Mouse (Mus musculus): ENCODE data around the gene Fbxw11.

Fbxw11 gene

DNA sequence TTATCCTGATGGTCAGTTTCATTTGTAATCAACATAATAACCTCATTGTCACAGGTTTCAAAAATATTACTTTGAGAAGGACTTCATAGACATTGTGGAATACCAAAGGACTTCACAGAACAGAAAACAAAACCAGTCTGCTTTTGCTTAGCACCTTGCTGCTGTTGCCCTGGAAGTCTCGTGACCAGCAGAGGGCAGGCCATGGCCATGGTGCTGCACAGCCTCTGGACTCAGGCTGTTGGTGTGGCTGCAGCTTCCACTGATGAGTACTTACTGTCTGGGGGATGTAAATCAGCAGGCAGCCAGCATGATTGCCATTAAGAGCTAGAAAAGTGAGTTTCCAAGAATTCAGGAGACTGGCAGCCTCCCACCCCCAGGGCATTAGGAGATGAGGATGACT, 16.8 kb upstream of the Fbxw11 start:
- DNase-seq, result peak; percentile 69

DNA sequence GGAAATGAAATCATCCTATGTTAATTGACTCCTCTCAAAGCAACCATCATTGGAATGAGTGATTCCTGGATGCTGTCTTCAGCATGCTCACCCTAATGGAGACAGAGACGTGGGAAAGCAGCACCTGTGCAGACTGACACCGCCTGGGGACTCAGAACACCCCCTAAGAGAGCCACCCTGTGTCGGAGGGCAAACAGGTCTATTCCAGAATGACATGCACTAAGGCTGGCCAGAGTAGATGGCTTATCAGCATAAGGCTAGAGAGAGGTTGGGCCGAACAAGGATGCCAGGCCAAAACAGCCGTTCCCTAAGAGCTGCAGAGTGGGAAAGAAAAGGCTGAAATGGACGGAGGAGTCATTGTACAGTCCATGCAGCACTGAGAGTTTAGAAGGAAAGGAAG, 16.4 kb upstream of the Fbxw11 start:
- no peak for DNase-seq

DNA sequence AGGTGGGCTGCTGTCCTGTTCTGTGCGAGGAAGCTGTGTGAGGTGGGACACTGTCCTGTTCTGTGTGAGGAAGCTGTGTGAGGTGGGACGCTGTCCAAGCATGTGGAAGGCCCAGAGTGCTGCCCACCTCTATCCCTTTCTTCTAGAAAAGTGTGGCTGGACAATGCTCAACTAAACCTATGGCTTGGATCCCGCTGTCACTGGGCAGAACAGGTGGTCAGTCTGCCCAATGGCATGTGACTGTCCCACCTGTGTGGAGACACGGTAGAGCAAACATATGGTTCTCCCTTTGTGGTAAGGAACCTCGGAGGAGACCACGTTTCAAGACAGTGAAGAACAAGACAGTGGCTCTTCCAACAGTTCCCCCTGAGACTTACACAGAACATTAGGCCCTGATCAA, 14.6 kb upstream of the Fbxw11 start:
- no peak for DNase-seq

DNA sequence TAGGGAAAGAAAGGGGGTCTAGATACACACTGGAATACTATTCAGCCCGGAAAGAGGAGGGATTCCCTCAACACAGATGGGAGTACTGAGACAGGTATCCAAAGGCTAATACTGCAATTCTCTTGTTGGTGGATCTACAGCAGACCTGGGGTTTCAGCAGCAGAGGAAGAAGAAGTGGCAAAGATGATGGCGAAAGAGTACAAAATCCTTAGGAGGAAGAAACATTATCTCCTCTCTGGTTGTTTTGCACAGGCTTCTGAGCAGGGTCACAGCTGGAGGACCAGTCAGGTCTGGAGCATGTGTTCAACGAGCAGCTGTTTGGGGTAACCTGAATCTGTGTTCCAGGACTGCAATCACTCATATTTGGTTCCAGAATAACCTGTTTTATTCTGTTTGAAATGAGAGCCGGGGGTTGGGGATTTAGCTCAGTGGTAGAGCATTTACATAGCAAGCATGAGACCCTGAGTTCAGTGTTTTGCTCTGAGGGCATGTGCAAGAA, 12.8 kb upstream of the Fbxw11 start:
- DNase-seq, result no peak

DNA sequence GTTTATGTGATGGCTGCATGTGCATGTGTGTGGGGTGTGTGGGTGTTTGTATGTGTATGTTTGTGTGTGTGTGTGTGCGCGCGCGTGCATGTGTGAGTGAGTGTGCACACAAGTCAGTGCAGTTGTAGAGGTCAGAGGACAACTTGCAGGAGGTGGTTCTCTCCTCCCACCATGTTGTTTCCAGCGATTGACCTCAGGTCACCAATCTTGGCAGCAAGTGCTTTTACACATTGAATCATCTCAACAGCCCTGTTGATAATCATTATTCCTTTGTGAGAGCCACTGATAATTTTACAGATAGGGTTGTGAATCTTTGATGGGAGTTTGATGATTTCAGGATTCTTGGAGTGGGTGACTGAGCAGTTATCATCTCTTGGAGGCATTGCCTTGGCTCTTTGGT, 9.9 kb upstream of the Fbxw11 start:
- DNase-seq, result no peak

DNA sequence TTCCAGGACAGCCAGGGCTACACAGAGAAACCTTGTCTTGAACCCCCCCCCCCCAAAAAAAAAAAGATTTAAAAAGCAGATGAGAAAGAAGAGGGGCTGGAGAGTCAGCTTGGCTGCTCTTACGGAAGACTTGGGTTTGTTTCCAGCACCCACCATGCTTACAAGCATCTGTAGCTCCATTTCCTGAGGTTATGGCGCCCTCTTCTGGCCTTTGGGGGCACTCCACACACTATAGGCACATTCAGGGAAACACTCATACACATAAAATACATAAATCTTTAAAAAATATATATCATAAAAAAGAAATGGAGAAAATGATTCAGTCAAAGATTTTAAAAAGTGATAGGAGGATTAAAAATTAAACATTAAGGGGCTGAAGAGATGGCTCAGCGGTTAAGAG, 9.0 kb upstream of the Fbxw11 start:
- DNase-seq, result peak; percentile 27

DNA sequence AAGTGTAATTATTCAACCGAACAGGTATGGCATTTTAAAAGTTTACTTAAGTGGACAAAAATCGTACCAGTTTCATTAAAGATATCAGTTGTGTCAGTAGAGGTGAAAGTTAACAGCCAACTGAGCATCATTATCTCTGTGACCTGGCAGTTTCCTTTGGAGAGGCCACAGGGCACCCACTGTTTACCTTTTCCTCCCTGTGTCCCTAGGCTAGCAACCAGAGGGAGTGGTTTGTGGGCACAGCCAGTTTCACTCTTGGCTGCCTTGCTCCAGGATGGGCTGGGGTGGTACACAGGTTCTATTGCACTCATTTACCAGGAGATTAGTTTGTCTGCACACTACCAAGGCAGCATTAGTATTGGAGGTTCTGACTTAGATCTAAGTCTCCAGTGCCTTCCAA, 8.4 kb upstream of the Fbxw11 start:
- no peak for DNase-seq

DNA sequence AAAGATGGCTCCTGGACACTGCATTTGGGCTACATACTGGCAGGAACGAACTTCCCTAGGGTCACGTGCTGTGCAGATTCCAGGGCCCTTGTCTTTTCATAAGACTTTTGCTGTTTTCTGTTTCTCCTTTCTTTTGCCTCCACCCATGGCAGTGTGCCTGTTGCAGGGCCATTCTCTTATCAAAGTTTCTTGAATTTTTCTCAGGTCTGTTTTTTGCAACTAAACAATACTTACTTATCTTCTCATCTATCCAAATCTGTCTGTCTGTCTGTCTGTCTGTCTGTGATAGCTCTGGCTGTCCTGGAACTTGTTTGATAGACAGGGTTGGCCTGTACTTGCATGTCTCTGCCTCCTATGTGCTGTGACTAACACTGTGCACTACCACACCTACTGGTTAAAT, 7.7 kb upstream of the Fbxw11 start:
- DNase-seq, result no peak

DNA sequence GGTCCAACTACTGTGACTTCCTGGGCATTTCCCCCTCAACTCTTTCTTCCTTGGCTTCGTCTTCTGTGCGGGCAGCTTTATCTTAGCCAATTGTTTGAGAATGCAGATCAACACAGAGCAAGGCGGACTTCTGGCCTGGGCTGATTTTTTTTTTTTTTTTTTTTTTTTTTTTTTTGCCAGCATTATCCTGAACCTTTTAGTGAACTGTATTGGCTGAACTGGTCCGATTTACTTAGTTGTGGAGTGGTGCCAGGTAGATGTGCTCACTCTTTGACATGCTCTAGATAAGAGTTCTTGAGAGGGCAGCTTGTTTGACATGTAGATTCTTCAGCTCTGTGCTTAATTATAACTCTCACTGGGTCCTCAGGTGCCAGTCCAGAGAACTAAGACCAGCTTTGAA, 6.2 kb upstream of the Fbxw11 start:
- no peak for DNase-seq

DNA sequence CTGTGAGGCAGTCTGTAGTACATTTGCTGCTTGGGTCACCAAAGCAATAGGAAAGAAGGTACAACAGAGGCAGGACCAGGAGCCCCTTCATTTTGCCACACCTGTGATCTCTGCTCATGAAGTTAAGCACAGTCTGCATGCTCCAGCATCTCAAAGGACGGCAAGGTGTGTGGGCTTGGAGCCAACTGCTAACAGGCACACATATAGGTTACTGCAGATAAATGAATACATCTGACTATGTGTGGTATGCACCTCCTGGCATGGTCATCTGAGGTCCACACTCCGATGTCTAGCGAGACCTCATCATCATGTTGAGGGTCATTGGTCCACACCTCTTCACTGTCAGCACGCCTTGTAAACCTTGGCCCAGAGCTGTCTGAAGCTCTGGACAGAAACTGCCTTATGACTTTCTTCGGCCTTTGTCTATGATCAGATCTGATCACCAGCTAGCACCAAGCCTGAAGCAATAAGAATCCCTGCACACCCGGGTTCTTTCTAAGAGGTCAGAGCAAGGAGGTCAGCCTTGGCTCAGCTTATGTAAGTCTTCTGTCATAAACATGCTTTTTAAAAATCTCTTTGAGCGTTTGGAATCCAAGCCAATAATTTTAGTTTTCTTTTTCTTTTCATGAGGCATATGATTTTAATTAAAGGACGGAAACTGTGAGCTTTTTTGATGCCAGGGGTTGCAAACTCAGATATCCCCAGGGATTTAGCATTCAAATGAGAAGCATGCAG, 3.8 kb upstream of the Fbxw11 start:
- no peak for DNase-seq

DNA sequence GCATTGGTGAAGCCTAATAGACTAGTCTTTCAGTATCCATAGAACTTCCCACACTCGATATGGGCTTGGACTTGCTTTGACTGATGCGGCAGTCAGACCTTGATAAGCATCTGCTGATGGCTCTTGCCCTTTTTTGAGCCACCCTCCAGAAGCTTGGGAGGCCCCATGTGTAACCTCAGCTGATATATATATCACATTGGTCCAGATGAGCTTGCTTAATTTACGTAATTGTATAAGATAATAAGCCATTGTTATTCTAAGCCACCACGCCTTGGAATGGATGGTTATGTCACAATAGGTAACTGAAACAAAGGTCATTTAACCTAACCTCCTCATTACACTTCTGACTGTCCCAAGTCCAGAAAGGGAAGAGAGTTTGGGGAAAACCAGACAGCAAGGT, 1.9 kb upstream of the Fbxw11 start:
- DNase-seq, result peak; percentile 57

DNA sequence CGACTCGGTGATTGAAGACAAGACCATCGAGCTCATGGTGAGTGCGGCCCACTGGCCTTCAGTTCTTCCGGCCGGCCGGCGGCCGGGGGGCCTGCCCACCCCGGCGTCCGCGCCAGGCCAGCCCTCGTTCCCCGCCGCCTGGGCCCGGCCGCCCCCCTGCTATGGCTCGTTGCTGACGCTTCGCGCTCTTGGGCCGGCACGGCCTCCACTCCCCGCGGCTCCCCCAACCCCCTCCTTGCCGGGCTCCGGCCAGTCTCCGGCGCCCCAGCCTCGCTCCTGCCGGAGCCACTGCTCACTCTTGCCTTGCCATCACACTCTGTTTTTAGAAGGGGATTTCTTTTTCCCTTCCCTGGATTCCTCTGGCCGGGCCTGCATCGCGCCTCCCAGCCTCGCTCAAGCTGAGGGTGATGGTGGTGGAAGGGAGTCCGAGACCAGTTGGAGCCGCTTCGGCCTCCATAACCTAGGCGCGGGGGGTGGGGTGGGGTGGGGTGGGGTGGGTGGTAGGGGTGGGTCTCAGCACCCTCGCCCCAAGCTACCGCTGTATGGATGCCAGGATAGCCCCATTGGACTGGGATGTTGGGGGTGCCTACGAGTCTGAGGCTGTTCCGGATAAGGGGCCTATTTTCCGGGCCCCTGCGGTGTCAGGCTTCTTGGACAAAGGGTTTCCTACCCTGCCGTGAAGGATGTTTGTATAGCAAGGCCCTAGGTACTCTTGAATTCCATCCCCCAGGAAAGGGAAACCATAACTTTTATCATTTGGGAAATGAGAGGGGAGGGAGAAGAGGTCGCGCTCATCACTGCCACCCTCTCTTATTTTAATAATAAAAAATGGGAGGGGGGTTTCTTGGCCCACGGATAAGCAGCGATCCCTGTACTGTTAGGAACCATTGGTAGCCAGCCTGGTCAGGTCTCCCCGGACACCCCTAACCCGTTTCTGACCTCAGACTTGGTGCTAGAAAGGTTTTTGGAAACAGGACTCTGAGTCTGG, 669 bp downstream of the Fbxw11 start:
- peak; percentile 46 for DNase-seq

DNA sequence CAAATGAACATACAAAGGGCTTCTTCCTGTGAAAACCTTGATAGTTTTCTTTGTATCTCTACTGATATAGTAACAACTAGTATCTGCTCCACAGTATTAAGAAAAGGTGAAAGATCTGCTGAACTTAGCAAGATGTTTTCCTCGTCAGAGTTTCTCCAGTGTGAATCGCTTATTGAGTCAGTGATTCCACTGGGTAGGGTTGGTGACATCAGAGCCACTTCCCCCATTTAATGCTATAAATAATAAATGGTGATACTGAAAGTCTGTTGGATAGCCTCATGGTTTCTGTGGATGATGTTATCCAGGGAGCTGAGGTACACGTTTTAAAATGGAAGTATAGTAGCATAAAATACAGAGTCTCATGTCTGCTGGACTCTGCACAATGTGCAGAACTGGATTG, 1.5 kb downstream of the Fbxw11 start:
- no peak for DNase-seq

DNA sequence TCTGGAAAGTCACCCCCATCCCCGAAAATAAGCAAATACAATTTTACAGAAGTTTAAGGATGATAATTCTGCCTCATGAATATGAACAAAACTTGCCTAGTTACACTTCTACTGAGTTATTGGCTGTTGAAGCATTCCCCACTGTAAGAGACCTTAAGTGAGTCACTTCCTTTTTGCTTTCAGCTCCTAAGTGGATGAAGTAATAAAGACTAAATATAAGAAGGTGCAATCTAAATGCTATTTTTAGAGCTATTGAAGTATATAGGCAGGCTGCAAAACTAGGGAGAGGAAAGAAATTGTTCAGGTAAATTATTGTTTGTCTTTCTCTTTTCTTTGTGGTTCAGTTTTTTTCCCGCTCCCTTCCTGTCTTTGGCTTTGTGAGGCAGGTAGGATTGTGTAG, 4.7 kb downstream of the Fbxw11 start:
- DNase-seq, result no peak

DNA sequence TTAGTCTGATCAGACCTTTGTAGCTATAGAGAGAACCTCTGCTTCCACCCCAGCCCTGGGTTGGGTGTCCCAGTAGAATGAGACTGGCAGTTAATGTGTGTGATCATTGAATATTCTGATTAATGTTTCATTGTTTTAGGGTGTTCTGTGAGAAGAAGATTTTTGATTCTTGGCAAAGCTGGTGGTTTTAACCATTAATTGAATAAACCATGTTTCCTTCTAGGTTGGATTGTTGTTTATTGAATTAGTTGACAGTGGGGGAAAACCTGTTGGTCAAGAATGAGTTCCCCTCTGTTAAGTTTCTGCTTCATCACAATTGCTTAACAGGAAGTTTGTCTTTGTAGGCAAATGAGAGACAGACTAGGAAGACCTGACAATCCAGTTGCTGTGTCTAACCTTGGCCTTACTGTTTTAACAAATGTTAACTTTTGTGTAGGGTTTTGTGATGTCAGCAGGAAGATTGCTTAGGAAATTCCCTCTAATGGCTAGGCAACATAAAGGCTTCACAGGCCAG, 7.8 kb downstream of the Fbxw11 start:
- DNase-seq, result no peak

DNA sequence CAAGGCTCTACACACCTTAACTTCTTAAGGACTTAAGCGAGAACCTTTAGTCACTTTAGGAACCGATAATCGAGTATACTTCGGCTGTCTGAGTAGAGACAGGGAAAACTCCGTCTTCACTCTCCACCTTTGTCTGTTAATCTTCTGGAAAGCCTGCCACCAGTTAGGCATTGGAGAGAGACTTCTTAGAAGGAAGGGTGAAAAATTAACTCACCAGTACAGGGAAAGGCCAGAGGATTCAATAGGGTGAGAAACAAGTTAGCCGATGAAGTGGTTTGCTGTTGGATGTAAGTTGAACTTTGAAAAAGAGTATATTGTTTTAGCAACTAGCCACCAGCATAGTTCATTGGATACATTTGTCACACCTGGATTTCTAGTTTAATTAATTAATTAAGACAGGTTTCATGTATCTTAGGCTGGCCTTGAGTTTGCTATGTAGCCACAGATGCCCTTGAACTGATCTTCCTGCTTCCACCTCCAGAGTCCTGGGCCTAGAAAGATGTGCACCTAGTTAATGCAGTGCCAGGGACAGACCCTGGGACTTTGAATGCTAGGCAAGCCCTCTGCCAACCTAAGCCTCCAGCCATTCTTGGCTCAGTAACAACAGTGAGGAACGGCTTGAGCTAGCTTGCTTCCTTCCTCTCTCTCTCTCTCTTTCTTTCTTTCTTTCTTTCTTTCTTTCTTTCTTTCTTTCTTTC, 8.5 kb downstream of the Fbxw11 start:
- DNase-seq, result no peak

DNA sequence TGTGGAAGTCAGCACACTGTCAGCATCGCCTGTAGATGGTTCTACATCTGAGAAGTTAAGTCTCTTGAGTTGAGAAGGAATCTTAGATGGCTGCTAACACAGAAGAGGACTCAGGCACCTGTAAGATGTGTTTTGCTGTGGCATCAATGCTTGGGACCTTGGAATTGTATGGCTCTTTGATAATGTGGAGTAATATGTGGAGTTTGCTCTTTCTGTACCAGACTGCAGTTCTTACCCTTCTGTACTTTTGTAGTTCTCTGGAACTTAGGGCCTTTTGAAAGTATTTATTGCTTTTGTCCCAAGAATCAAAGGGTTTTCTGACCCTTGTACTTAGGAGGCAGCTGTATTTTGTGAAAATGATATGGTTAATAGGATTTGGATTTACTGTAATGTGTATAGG, 9.2 kb downstream of the Fbxw11 start:
- no peak for DNase-seq

DNA sequence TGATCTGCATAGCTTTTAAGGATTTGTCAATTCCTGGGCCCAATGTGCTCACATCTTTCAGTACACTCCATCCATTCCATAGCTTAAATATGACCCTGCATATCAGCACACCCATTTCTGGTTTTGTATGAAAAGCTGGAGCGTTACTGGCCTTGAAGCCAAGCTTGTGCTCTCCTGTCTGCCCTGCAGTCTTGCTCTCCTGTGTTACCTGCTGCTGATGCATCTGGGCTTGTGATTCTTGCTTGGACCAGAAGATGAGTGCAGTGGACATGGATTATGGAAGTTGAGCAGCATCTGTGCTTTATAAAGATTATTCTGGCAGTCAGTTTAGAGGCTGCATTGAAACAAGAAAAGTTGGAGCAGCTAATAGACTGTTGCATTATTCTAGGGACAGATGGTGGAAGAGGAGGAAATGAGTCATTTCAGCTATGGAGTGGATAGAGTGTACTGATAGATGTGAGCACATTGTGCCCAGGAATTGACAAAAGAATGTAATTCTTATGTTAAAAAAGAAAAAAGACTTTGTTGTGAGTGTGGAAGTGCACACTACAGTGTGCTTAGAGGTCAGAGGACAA, 19.6 kb downstream of the Fbxw11 start:
- no peak for DNase-seq

DNA sequence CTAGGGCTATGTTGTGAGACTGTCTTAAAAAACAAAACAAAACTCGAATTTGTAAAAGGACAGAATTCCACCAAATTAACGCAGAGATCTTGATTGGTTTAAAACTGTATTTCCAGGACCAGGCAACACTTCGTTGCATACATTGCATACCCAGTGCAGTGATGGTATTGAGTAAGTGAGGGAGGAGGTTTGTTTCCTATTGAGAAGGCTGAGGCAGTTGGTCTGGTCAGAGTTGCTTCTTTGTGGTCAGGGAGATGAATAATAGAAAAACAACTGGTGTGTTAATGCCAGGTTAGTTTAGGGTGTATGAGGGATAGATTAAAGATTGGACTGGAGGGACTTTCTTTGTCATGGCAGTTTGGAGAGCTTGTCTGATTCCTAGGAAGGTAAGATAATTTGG, 23.1 kb downstream of the Fbxw11 start:
- no peak for DNase-seq

DNA sequence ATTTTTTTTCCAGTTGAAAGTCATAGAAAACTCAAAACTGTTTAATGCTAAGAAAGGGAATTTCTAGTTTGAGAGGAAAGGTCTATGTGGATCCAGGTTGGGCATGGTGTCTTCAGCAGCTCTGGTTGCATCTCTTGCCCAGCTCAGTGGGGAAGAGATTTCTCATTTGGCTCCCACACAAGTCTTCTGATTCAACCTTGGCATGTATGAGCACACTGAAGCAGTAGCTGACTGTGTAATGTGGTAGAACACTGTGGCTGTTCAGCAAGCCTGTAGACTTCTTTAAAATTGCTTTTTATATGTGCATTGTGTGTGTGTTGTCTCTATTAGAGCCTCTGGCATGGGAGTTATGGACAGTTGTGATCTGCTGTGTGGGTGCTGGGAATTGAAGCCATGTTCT, 24.5 kb downstream of the Fbxw11 start:
- DNase-seq, result no peak

DNA sequence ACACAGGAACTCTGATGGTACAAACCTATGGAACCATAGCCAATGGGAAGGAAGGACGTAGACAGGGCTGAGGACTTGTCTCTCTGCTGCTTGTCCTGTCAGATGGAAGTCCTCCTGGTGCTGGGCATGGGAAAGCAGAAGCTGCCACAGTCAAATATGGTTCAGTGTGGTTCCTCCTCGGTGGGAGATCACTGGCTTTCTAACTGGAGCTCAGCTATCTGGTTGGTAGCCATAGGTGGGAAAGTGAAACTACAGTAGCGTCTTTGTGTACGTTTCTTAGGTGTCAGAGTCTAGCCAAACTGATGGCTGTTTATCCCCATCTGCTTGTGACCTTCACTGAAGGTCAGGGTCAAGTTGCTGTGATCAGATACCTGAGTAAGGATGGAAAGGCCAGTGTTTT, 29.0 kb downstream of the Fbxw11 start:
- DNase-seq, result no peak

DNA sequence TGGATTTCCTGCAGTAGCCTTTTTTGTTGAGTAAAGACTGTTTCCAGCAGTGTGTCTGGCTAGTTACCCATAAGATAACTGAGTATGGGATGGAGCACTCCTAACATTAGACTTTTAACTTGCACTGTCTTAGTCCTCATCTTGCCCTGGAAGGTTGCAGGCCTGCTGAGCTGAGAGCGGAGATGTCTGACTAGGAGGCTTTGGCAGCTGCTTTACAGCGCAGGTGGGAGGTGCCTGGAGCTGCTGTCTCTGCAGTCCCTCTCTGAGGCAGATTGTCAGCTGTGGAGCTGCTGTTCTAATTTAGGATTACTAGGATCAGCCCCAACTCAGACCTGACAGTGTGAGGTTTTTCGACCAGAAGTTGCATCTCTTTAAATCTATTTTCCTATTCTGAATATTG, 34.3 kb downstream of the Fbxw11 start:
- DNase-seq, result peak; percentile 9

DNA sequence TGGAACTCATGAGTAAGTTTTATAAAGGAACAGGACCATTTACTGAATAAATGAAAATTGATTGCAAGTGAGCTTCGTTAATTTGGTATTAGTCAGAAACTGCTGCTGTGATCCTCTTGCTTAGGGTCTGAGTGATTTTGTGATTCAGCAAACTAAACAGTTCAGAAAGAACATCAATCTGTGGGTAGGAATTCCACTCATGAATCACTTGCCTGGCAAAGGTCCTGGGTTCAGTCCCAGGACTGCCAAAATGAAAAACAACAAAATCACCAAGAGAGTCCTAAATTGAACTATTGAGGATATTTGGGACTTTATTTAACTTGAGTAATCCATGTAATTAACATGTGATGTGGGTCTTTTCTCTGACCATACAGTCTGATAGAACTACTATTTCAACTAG, 35.3 kb downstream of the Fbxw11 start:
- DNase-seq, result no peak

All from liver (tissue).